In genomic region chr6:92090497-92090896, GRCm38 (mm10) we compare ENCODE assay signal across 8 mouse cellular contexts. TPM values are rescaled to one million over a fixed set of nuclear protein-coding genes. Genes with fewer than 3 reads are reported as not detected.
DNase-seq lines count a peak whose midpoint lies in the region; ATAC-seq and TF ChIP-seq lines count a peak whose summit lies in the region.

No protein-coding gene starts in this region.

- dilution Hi-C loops in CH12.LX (cut with MboI; ENCODE audit: extremely low pct_ligation_motif_present, extremely low pct_unique_long_range_greater_than_20kb, low sequenced_read_pairs): no loop called here

- TF ChIP-seq RAD21 in CH12.LX (IDR thresholded peaks at IDR 0.05; ENCODE audit: low read depth, low read length): no peak

- TF ChIP-seq EP300 in heart, adult 2 months (IDR thresholded peaks at IDR 0.05; ENCODE audit: insufficient read depth, low read depth, low read length): no peak
- no peak for TF ChIP-seq EP300 in CH12.LX (IDR thresholded peaks at IDR 0.05; ENCODE audit: low read length)
- TF ChIP-seq EP300 in liver, embryonic 14.5 days (IDR thresholded peaks at IDR 0.05; ENCODE audit: low read depth): no peak

- H3K9me3 ChIP-seq in CH12.LX (replicated peaks; ENCODE audit: low read length): no peaks in the 10 kb centered on the region
- no peaks in the 10 kb centered on the region for H3K9me3 ChIP-seq in forebrain, embryonic 13.5 days (replicated peaks)
- no peaks in the 10 kb centered on the region for H3K9me3 ChIP-seq in liver, embryonic 14.5 days (ENCODE audit: control insufficient read depth, low read length)

- no peak for TF ChIP-seq CTCF in heart, adult 2 months (IDR thresholded peaks at IDR 0.05)
- TF ChIP-seq CTCF in CH12.LX (conservative IDR thresholded peaks at IDR 0.05 in 1 of 2, IDR thresholded peaks at IDR 0.05 in 1 of 2; ENCODE audit: low read depth in 2 of 2, low read length in 2 of 2): no peak
- no peak for TF ChIP-seq CTCF in liver, embryonic 14.5 days (IDR thresholded peaks at IDR 0.05; ENCODE audit: low read depth)

- peaks cover 8% of the 10 kb centered on the region for H3K4me1 ChIP-seq in heart, adult 2 months (ENCODE audit: control insufficient read depth, insufficient read depth, low read length)
- peaks cover 0 to 30% of the 10 kb centered on the region in 2 experiments; a peak in 2 of 4 replicates for H3K4me1 ChIP-seq in CH12.LX (ENCODE audit: control insufficient read depth in 1 of 2, insufficient read depth in 2 of 2)
- peaks cover 32% of the 10 kb centered on the region for H3K4me1 ChIP-seq in forebrain, embryonic 13.5 days
- H3K4me1 ChIP-seq in liver, embryonic 14.5 days (replicated peaks; ENCODE audit: control insufficient read depth in 2 of 2, insufficient read depth in 2 of 2, low read length in 1 of 2): peaks cover 25 to 26% of the 10 kb centered on the region in 2 experiments

- no peak for TF ChIP-seq POLR2A in heart, adult 2 months (IDR thresholded peaks at IDR 0.05; ENCODE audit: insufficient read depth, low read depth, low read length)
- no peak for TF ChIP-seq POLR2A in CH12.LX (IDR thresholded peaks at IDR 0.05; ENCODE audit: low read depth, low read length)

- no peak for DNase-seq in heart, adult 2 months
- no peak for DNase-seq in heart, postnatal 14 days
- peak; percentile 14 for DNase-seq in CH12.LX (ENCODE audit: extremely low read depth)
- no peak for DNase-seq in liver, embryonic 14.5 days (ENCODE audit: low read depth in 3 of 3, low spot score in 3 of 3)
- no peak for DNase-seq in adipocyte (ENCODE audit: low spot score)
- DNase-seq in frontal cortex, postnatal 36 days (ENCODE audit: low spot score in 2 of 2): no peak
- no peak for DNase-seq in cerebellum, adult 9-11 months

- H3K27me3 ChIP-seq in heart, adult 2 months (ENCODE audit: control insufficient read depth, insufficient read depth, low read length): no peaks in the 10 kb centered on the region
- no peaks in the 10 kb centered on the region for H3K27me3 ChIP-seq in CH12.LX (replicated peaks)
- H3K27me3 ChIP-seq in forebrain, embryonic 13.5 days: no peaks in the 10 kb centered on the region
- H3K27me3 ChIP-seq in liver, embryonic 14.5 days (ENCODE audit: control insufficient read depth, insufficient read depth, low read length): no peaks in the 10 kb centered on the region

- in situ Hi-C loops in CH12.LX (cut with MboI; ENCODE audit: low pct_ligation_motif_present, low pct_unique_long_range_greater_than_20kb, low sequenced_read_pairs): no loop called here

- H3K9ac ChIP-seq in heart, adult 2 months (ENCODE audit: low read depth, low read length): peak overlapping the region; percentile 93
- peak overlapping the region; percentile 98 for H3K9ac ChIP-seq in CH12.LX (ENCODE audit: insufficient read depth, low read depth)
- peak overlapping the region; percentile 98 for H3K9ac ChIP-seq in forebrain, embryonic 13.5 days
- peak overlapping the region; percentile 91 for H3K9ac ChIP-seq in liver, embryonic 14.5 days (replicated peaks)

- WGBS in heart, adult 2 months: 4% methylated on average over 4 of the region's 4 CpGs
- under 1% methylated on average over 4 of the region's 4 CpGs for WGBS in forebrain, embryonic 13.5 days
- WGBS in liver, embryonic 14.5 days (ENCODE audit: insufficient replicate concordance): 3% methylated on average over 4 of the region's 4 CpGs

- H3K79me2 ChIP-seq in heart, adult 2 months (replicated peaks; ENCODE audit: control insufficient read depth, insufficient read depth, low read length): peaks cover 5% of the 10 kb centered on the region; the same call in 1 of the 2 replicates
- peaks cover 28% of the 10 kb centered on the region for H3K79me2 ChIP-seq in CH12.LX (replicated peaks; ENCODE audit: control insufficient read depth, extremely low read depth, insufficient read depth, poor library complexity, severe bottlenecking)

- intact Hi-C loops in heart, adult 2 months (cut with DNase I): loop anchor here (5.0 kb wide), 3 partner anchors 47 to 573 kb away; partner anchors contain the start of genes Lsm3, Mrps25 and Xpc
- intact Hi-C loops in heart, postnatal 14 days (cut with DNase I): no loop called here

- peak overlapping the region; percentile 80 for H3K4me2 ChIP-seq in CH12.LX (ENCODE audit: insufficient read depth, low read depth, poor library complexity, severe bottlenecking)
- peak overlapping the region; percentile 67 for H3K4me2 ChIP-seq in forebrain, embryonic 13.5 days
- H3K4me2 ChIP-seq in liver, embryonic 14.5 days (ENCODE audit: low read depth): peak overlapping the region; percentile 94

- no peak for ATAC-seq in forebrain, embryonic 13.5 days
- no peak for ATAC-seq in liver, embryonic 14.5 days (ENCODE audit: insufficient read depth)

- peak overlapping the region; percentile 92 for H3K4me3 ChIP-seq in heart, adult 2 months
- H3K4me3 ChIP-seq in CH12.LX (replicated peaks in 1 of 3; ENCODE audit: low read depth in 2 of 3, low read length in 2 of 3, poor library complexity in 1 of 3): peak overlapping the region; percentile 73 to 87 (median 85)
- H3K4me3 ChIP-seq in forebrain, embryonic 13.5 days: peak overlapping the region; percentile 92
- H3K4me3 ChIP-seq in liver, embryonic 14.5 days (ENCODE audit: insufficient read depth in 1 of 2, low read depth in 2 of 2, low read length in 2 of 2): peak overlapping the region; percentile 80 to 90

- peaks cover 21% of the 10 kb centered on the region for H3K36me3 ChIP-seq in heart, adult 2 months (ENCODE audit: control insufficient read depth, insufficient read depth, low read length)
- peaks cover 0 to 5% of the 10 kb centered on the region in 2 experiments for H3K36me3 ChIP-seq in CH12.LX (replicated peaks in 1 of 2; ENCODE audit: control insufficient read depth in 1 of 2, insufficient read depth in 1 of 2, low read length in 1 of 2)
- H3K36me3 ChIP-seq in forebrain, embryonic 13.5 days (ENCODE audit: poor library complexity, severe bottlenecking): no peaks in the 10 kb centered on the region
- no peaks in the 10 kb centered on the region for H3K36me3 ChIP-seq in liver, embryonic 14.5 days (replicated peaks; ENCODE audit: control insufficient read depth, insufficient read depth, low read depth)

- H3K27ac ChIP-seq in heart, adult 2 months: peak overlapping the region; percentile 98
- peak overlapping the region; percentile 53; the same call in 1 of the 2 replicates for H3K27ac ChIP-seq in CH12.LX (ENCODE audit: insufficient read depth, low read depth)
- peak overlapping the region; percentile 99 for H3K27ac ChIP-seq in forebrain, embryonic 13.5 days
- H3K27ac ChIP-seq in liver, embryonic 14.5 days: peak overlapping the region; percentile 36; the same call in 1 of the 2 replicates

TF ChIP-seq in CH12.LX, 34 proteins besides CTCF, POLR2A, EP300 and RAD21:
- TF ChIP-seq CHD2 (IDR thresholded peaks at IDR 0.05; ENCODE audit: low read length) (no peak), MAZ (IDR thresholded peaks at IDR 0.05; ENCODE audit: low read depth, low read length) (no peak), ZMIZ1 (IDR thresholded peaks at IDR 0.05; ENCODE audit: low read depth, low read length) (0 out of 2 replicates have a peak, but pooled peaks have one; percentile 6), UBTF (IDR thresholded peaks at IDR 0.05; ENCODE audit: low read depth, low read length) (no peak)

RNA-seq across cellular contexts. Expression of gene Nr2c2, which starts 0.7 kb away (rescaled TPM):
- total RNA-seq in heart, adult 2 months (2021): 10 to 100 TPM; 21.6 to 26.8 TPM
- 8.5 and 14.8 TPM in 2 replicates for polyA plus RNA-seq in heart, adult 2 months (2012; rRNA removed)
- 10 to 100 TPM; 31.5 to 32.0 TPM for total RNA-seq in heart, postnatal 14 days (2021)
- total RNA-seq in CH12.LX (2012; rRNA removed) (14.1 and 14.3 TPM in 2 replicates), CH12.LX (2014; rRNA removed) (12.4 and 13.0 TPM in 2 replicates)
- 12.2 and 12.7 TPM in 2 replicates for polyA plus RNA-seq in CH12.LX (2012; ENCODE audit: insufficient read length, low read depth)
- 21.7 and 24.9 TPM in 2 replicates for polyA plus RNA-seq in forebrain, embryonic 13.5 days (2015; fragmentation: Nextera tagmentation; extraction: Ambion mirVana)
- 5.0 and 5.9 TPM in 2 replicates for polyA plus RNA-seq in liver, embryonic 14.5 days (2012; rRNA removed)
- 3.9 and 6.1 TPM in 2 replicates for polyA plus RNA-seq in liver, embryonic 14.5 days (2014; fragmentation: Nextera tagmentation; extraction: Ambion mirVana)

Comparison
In these comparisons a context has a peak if more than half of its experiments do, and no peak if none do; other contexts are left out.
1. H3K27ac ChIP-seq: peak in every context shown above with its lines; median percentile 99 in forebrain, embryonic 13.5 days; 98 in heart, adult 2 months; 53 in CH12.LX; 36 in liver, embryonic 14.5 days.